Mouse (Mus musculus) frontal cortex, postnatal 36 days (tissue): Measurements from ENCODE around the gene Pop5.
A peak's percentile ranks its signal among the peaks of the same experiment; 100 is the strongest.

Experiments used
- DNase-seq, 2 experiments: peaks; one replicate each; pipeline ENCODE4 v3.0.0; 2022; ENCODE audit warnings: low spot score in 2 of 2

The Pop5 gene

GRCm38 (mm10) chr5:115262502-115263291 lies 27.1 kb downstream of the Pop5 start:
- no peak for DNase-seq

GRCm38 (mm10) chr5:115266340-115266739 lies 30.7 kb downstream of the Pop5 start:
- DNase-seq, result no peak

GRCm38 (mm10) chr5:115266787-115267468 lies 31.3 kb downstream of the Pop5 start:
- DNase-seq, result no peak

- DNase-seq, result no peak
Observed at GRCm38 (mm10) chr5:115267469-115268045, 31.9 kb downstream of the Pop5 start.

GRCm38 (mm10) chr5:115268266-115268665 lies 32.6 kb downstream of the Pop5 start:
- no peak for DNase-seq

GRCm38 (mm10) chr5:115269969-115270368 lies 34.3 kb downstream of the Pop5 start:
- DNase-seq, result no peak

GRCm38 (mm10) chr5:115271931-115272811 lies 36.5 kb downstream of the Pop5 start:
- peak; percentile 23 to 31 for DNase-seq

GRCm38 (mm10) chr5:115272812-115273548 lies 37.3 kb downstream of the Pop5 start, which contains the start of gene Rnf10:
Gene Rnf10, minus strand, starts transcription at chr5:115272898.
- peak; percentile 99 for DNase-seq

GRCm38 (mm10) chr5:115273549-115274135 lies 38.0 kb downstream of the Pop5 start:
- DNase-seq, result no peak

- DNase-seq, result no peak
Observed at GRCm38 (mm10) chr5:115274353-115274752, 38.7 kb downstream of the Pop5 start.

GRCm38 (mm10) chr5:115274771-115275170 lies 39.1 kb downstream of the Pop5 start:
- no peak for DNase-seq

- no peak for DNase-seq
Observed at GRCm38 (mm10) chr5:115275998-115276397, 40.4 kb downstream of the Pop5 start.

- DNase-seq, result no peak
Observed at GRCm38 (mm10) chr5:115278053-115278452, 42.4 kb downstream of the Pop5 start.

GRCm38 (mm10) chr5:115278785-115279184 lies 43.1 kb downstream of the Pop5 start:
- no peak for DNase-seq

GRCm38 (mm10) chr5:115279226-115280049 lies 43.8 kb downstream of the Pop5 start, which contains the start of gene Coq5:
Gene Coq5, plus strand, starts transcription at chr5:115279666.
- peak; percentile 87 to 90 for DNase-seq

GRCm38 (mm10) chr5:115280050-115280687 lies 44.5 kb downstream of the Pop5 start:
- DNase-seq, result no peak

- DNase-seq, result no peak
Observed at GRCm38 (mm10) chr5:115284735-115285134, 49.1 kb downstream of the Pop5 start.

GRCm38 (mm10) chr5:115294173-115294572 lies 58.5 kb downstream of the Pop5 start:
- no peak for DNase-seq
